Mouse (Mus musculus): ENCODE data around the gene Casz1. TPM values are rescaled to one million over a fixed set of nuclear protein-coding genes. Genes with fewer than 3 reads are reported as not detected.
A peak's percentile ranks its signal among the peaks of the same experiment; 100 is the strongest.

The Casz1 gene
- total and polyA plus RNA-seq, 2 experiments from 2014 or later, result 2.3 to 6.3 TPM

DNA sequence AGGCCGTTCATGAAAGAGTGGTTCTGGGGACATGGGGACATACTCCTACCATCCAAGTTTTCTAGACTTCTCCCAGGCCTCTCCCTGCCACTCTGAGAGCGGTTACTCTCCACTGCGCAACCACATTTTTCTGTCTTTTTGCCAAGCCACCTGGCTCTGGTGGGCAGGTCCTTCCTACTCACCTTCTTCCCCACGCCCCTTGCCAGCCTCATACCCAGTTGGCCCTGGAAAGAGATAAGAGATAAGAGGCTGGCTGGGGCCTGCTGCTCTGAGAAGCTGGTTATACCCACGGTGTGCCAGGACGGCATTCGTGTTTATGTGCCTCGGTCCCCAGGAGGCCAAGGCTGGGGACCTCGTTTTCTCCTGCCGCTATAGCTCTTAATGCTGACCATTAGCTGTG, 102.6 kb downstream of the Casz1 start:
- no peak for TF ChIP-seq CTCF (IDR thresholded peaks at IDR 0.05; ENCODE audit: low read depth)
- Histone ChIP-seq H3K36me3 (ENCODE audit: insufficient read depth, low read length) (no peaks in the 10 kb centered on the region), H3K9me3 (ENCODE audit: low read length) (no peaks in the 10 kb centered on the region), H3K9ac (replicated peaks; ENCODE audit: low read length) (no peak overlapping the region), H3K27me3 (ENCODE audit: insufficient read depth, low read length) (peaks cover 23% of the 10 kb centered on the region), H3K4me2 (ENCODE audit: low read depth, low read length) (no peak overlapping the region), H3K4me3 (ENCODE audit: low read length) (no peak overlapping the region), H3K27ac (no peak overlapping the region), H3K4me1 (ENCODE audit: insufficient read depth, low read length) (peaks cover 3% of the 10 kb centered on the region; the same call in 1 of the 2 replicates)
- WGBS, result 82% methylated on average over 10 of the region's 10 CpGs
- DNase-seq (ENCODE audit: low spot score) (no peak), ATAC-seq (no peak)

DNA sequence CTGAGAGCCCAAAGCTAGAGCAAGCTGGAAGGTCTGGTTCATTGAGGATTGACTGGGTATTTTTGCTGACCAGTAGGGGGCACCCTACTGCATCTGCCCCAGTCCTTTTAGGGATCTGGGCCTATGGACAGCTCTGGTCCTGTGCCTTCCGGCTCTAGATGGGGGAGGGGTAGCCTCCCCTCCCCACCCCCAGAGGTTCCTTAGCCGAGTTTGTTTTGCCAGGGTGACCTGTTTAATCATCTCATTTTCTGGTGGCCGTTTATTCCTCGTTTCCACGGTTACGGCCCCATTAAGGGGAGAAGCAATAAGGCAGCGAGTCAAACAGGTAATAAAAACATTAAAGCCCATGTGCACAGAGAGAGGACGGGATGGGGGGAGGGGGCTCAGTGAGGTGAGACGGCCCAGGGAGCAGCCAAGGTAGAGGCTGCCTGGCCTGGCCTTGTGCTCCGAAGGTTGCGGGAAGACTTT, 104.0 kb downstream of the Casz1 start:
- WGBS, result 56% methylated on average over 11 of the region's 11 CpGs
- H3K9ac ChIP-seq (replicated peaks; ENCODE audit: low read length), result no peak overlapping the region
- ATAC-seq, result 0 out of 2 replicates have a peak, but pooled peaks have one; percentile 28
- no peak for DNase-seq (ENCODE audit: low spot score)
- H3K4me1 ChIP-seq (ENCODE audit: insufficient read depth, low read length), result peaks cover 3% of the 10 kb centered on the region; the same call in 1 of the 2 replicates
- no peak overlapping the region for H3K4me2 ChIP-seq (ENCODE audit: low read depth, low read length)
- no peaks in the 10 kb centered on the region for H3K9me3 ChIP-seq (ENCODE audit: low read length)
- H3K27ac ChIP-seq, result no peak overlapping the region
- peak; percentile 54 for TF ChIP-seq CTCF (IDR thresholded peaks at IDR 0.05; ENCODE audit: low read depth)
- H3K27me3 ChIP-seq (ENCODE audit: insufficient read depth, low read length), result peaks cover 13% of the 10 kb centered on the region; the same call in 1 of the 2 replicates
- no peak overlapping the region for H3K4me3 ChIP-seq (ENCODE audit: low read length)
- H3K36me3 ChIP-seq (ENCODE audit: insufficient read depth, low read length), result no peaks in the 10 kb centered on the region

DNA sequence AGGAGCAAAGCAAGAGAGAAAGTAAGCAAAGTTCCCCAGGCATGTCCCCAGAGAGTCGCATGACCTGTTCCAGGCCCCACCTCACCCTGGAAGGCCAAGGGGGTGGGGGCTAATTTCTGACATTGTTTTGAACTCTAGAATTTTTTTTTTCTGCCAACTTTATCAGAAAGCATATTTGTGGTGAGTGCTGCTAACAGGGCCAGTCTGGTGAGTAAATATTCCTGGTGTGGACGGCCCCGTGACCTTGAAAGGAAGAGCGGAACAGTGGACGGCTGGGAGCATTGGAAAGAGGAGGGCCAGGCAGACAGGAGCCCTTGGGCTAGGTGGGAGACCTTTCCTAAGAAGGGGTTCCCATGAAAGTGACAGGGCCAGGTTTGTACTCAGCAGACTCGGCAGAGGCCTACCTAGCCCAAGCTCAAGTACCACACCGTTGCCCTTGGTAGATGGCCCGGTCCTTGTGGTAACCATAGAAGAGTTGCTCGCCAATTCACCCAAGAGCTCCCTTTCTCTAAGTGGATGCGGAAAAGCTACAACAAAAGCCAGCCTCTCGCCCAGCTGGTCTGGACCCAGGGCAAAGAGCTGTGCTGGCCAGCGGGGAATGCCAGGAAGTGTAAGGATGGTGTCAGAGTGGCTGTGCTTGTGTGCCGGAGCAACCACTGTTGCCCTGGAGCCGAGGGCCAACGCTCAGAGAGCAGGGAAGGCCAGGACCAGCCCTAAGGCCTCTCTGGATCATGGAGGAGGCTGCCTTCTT, 104.7 kb downstream of the Casz1 start:
- H3K27me3 ChIP-seq (ENCODE audit: insufficient read depth, low read length), result peaks cover 6% of the 10 kb centered on the region; the same call in 1 of the 2 replicates
- no peak for TF ChIP-seq CTCF (IDR thresholded peaks at IDR 0.05; ENCODE audit: low read depth)
- ATAC-seq (no peak), DNase-seq (ENCODE audit: low spot score) (no peak)
- H3K9me3 ChIP-seq (ENCODE audit: low read length), result no peaks in the 10 kb centered on the region
- H3K36me3 ChIP-seq (ENCODE audit: insufficient read depth, low read length), result no peaks in the 10 kb centered on the region
- H3K4me3 ChIP-seq (ENCODE audit: low read length), result no peak overlapping the region
- H3K27ac ChIP-seq, result no peak overlapping the region
- peaks cover 3% of the 10 kb centered on the region; the same call in 1 of the 2 replicates for H3K4me1 ChIP-seq (ENCODE audit: insufficient read depth, low read length)
- WGBS, result 69% methylated on average over 15 of the region's 15 CpGs
- H3K4me2 ChIP-seq (ENCODE audit: low read depth, low read length), result no peak overlapping the region
- no peak overlapping the region for H3K9ac ChIP-seq (replicated peaks; ENCODE audit: low read length)

DNA sequence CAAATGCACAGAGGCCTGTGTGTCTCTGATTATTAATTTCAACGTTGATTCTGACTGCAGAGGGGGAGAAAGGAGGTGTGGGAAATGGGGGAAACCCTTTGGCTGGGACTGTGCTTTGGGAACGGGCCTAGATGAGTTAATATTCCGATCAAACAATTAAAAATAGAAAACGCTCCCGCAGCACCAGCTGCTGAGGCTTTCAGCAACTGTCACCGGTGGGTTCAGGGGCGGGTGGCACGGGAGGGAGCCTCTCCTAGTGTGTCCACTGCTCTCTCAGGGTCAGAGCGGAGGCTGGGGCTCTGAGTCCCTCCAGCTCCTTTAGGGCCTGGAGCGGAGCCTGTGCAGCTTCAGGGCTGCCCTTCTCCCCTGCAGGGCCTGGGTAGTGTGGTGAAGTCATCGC, 105.3 kb downstream of the Casz1 start:
- no peak overlapping the region for H3K9ac ChIP-seq (replicated peaks; ENCODE audit: low read length)
- ATAC-seq (no peak), DNase-seq (ENCODE audit: low spot score) (no peak)
- H3K36me3 ChIP-seq (ENCODE audit: insufficient read depth, low read length), result no peaks in the 10 kb centered on the region
- H3K4me1 ChIP-seq (ENCODE audit: insufficient read depth, low read length), result peaks cover 3% of the 10 kb centered on the region; the same call in 1 of the 2 replicates
- peaks cover 4% of the 10 kb centered on the region; the same call in 1 of the 2 replicates for H3K27me3 ChIP-seq (ENCODE audit: insufficient read depth, low read length)
- no peak overlapping the region for H3K27ac ChIP-seq
- TF ChIP-seq CTCF (IDR thresholded peaks at IDR 0.05; ENCODE audit: low read depth), result no peak
- no peaks in the 10 kb centered on the region for H3K9me3 ChIP-seq (ENCODE audit: low read length)
- 54% methylated on average over 11 of the region's 11 CpGs for WGBS
- H3K4me3 ChIP-seq (ENCODE audit: low read length), result no peak overlapping the region
- no peak overlapping the region for H3K4me2 ChIP-seq (ENCODE audit: low read depth, low read length)

DNA sequence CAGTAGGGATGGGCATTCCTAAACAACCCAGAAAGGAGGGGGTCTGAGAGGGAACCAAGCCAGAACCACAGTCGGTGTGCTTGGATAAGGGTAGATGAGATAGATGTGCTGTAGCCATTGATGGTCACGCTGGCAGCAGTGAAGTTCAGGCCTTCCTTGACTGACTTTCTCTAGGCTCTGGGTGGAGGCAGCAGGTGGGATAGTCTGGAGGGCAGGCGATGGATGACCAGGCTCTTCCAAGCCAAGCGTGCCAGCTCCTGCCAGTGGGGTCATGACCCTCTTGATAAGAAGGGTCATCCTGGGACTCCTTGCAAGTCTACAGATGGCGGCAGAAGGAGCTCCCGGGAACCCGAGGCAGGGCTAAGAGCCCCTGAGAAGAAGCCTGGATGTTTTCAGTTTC, 107.9 kb downstream of the Casz1 start:
- H3K27ac ChIP-seq, result no peak overlapping the region

DNA sequence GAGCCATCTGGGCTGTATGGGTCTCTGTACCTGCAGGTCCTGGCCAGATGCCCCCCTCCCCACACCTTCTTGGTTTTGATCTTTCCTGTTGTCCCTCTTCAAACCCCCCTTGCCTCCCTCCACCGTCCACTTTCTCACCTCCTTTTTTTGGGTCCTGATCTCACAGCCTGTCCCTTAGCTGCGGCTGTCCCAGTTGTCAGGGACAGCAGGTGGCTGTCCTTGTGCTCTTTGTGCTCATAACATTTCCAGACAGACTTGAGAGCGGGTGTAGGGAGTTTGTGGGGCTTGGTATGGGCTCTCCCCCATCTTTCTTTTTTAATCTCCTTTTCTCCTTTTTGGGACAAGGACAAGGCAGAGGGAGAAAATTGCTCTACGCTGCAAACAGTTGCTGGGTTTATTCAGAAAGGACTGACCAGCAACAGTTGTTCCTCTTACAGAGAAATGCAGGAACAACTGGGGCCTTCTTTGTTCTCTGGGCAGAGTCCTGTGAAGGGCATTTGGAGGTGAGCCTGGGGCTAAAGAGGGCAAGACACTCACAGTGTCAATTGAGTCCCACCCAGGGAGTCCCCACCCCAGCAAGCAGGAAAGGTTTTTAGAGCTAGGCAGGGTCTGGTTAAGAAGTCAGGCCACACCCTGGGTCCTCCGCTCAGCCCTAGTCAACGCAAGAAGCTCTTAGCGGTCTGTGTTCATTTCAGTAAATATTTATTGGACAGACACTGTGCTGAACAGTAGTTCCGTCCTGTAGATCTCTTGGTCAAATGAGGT, 108.8 kb downstream of the Casz1 start:
- no peaks in the 10 kb centered on the region for H3K9me3 ChIP-seq (ENCODE audit: low read length)
- no peak overlapping the region for H3K4me3 ChIP-seq (ENCODE audit: low read length)
- DNase-seq (ENCODE audit: low spot score) (no peak), ATAC-seq (no peak)
- no peak overlapping the region for H3K27ac ChIP-seq
- no peaks in the 10 kb centered on the region for H3K36me3 ChIP-seq (ENCODE audit: insufficient read depth, low read length)
- 67% methylated on average over 8 of the region's 8 CpGs for WGBS
- H3K4me1 ChIP-seq (ENCODE audit: insufficient read depth, low read length), result peaks cover 10% of the 10 kb centered on the region; the same call in 1 of the 2 replicates
- H3K27me3 ChIP-seq (ENCODE audit: insufficient read depth, low read length), result peaks cover 5% of the 10 kb centered on the region; the same call in 1 of the 2 replicates
- no peak overlapping the region for H3K4me2 ChIP-seq (ENCODE audit: low read depth, low read length)
- no peak for TF ChIP-seq CTCF (IDR thresholded peaks at IDR 0.05; ENCODE audit: low read depth)
- H3K9ac ChIP-seq (replicated peaks; ENCODE audit: low read length), result no peak overlapping the region

More for the DNA sequence above, 107.9 kb downstream of the Casz1 start:
- H3K4me2 ChIP-seq (ENCODE audit: low read depth, low read length), result no peak overlapping the region
- H3K27me3 ChIP-seq (ENCODE audit: insufficient read depth, low read length), result peaks cover 5% of the 10 kb centered on the region; the same call in 1 of the 2 replicates
- ATAC-seq, result no peak
- H3K9ac ChIP-seq (replicated peaks; ENCODE audit: low read length), result no peak overlapping the region
- WGBS, result 52% methylated on average over 7 of the region's 7 CpGs
- no peak for DNase-seq (ENCODE audit: low spot score)
- no peaks in the 10 kb centered on the region for H3K9me3 ChIP-seq (ENCODE audit: low read length)
- H3K36me3 ChIP-seq (ENCODE audit: insufficient read depth, low read length), result no peaks in the 10 kb centered on the region
- no peak overlapping the region for H3K4me3 ChIP-seq (ENCODE audit: low read length)
- H3K4me1 ChIP-seq (ENCODE audit: insufficient read depth, low read length), result peaks cover 10% of the 10 kb centered on the region; the same call in 1 of the 2 replicates
- no peak for TF ChIP-seq CTCF (IDR thresholded peaks at IDR 0.05; ENCODE audit: low read depth)

Data from hindbrain, postnatal 0 days (tissue).